Mouse (Mus musculus): ENCODE data around the gene Spred2. TPM values are rescaled to one million over a fixed set of nuclear protein-coding genes. Genes with fewer than 3 reads are reported as not detected.
"Not testable (repeated sequence)": the region's sequence is repeated elsewhere in the genome, so short reads cannot be mapped to it uniquely, and the experiment has no call there.

Spred2 gene
- polyA plus RNA-seq, 1 experiment from 2014 or later = 4.6 TPM

GRCm38 (mm10) chr11:20042106-20042505 is 117.9 kb downstream of the Spred2 start:
- no peak overlapping the region for H3K27ac ChIP-seq
- no peak overlapping the region for H3K9ac ChIP-seq
- no peak overlapping the region for H3K4me2 ChIP-seq
- no peak overlapping the region for H3K4me3 ChIP-seq
- H3K4me1 ChIP-seq (replicated peaks) = peaks cover 20% of the 10 kb centered on the region; the same call in 1 of the 2 replicates
- H3K36me3 ChIP-seq = no peaks in the 10 kb centered on the region
- no peak for ATAC-seq (replicated peaks; ENCODE audit: insufficient number of reproducible peaks, insufficient read depth, low FRiP score, low read depth)
- H3K9me3 ChIP-seq (replicated peaks) = no peaks in the 10 kb centered on the region
- WGBS = 71% methylated on average over 4 of the region's 4 CpGs
- no peaks in the 10 kb centered on the region for H3K27me3 ChIP-seq

GRCm38 (mm10) chr11:20043256-20043655 is 119.1 kb downstream of the Spred2 start:
- H3K4me3 ChIP-seq = no peak overlapping the region
- H3K27ac ChIP-seq = no peak overlapping the region
- peaks cover 20% of the 10 kb centered on the region; the same call in 1 of the 2 replicates for H3K4me1 ChIP-seq (replicated peaks)
- no peak for ATAC-seq (replicated peaks; ENCODE audit: insufficient number of reproducible peaks, insufficient read depth, low FRiP score, low read depth)
- H3K9ac ChIP-seq = no peak overlapping the region
- H3K9me3 ChIP-seq (replicated peaks) = no peaks in the 10 kb centered on the region
- H3K4me2 ChIP-seq = no peak overlapping the region
- no peaks in the 10 kb centered on the region for H3K36me3 ChIP-seq
- no peaks in the 10 kb centered on the region for H3K27me3 ChIP-seq
- 79% methylated on average over 4 of the region's 4 CpGs for WGBS

- no peak overlapping the region for H3K27ac ChIP-seq
- WGBS = 69% methylated on average over 3 of the region's 3 CpGs
- H3K4me2 ChIP-seq = no peak overlapping the region
- no peaks in the 10 kb centered on the region for H3K27me3 ChIP-seq
- peaks cover 16% of the 10 kb centered on the region; the same call in 1 of the 2 replicates for H3K4me1 ChIP-seq (replicated peaks)
- no peak overlapping the region for H3K4me3 ChIP-seq
- H3K36me3 ChIP-seq = no peaks in the 10 kb centered on the region
- no peak for ATAC-seq (replicated peaks; ENCODE audit: insufficient number of reproducible peaks, insufficient read depth, low FRiP score, low read depth)
- H3K9me3 ChIP-seq (replicated peaks) = no peaks in the 10 kb centered on the region
- H3K9ac ChIP-seq = no peak overlapping the region
These were observed 121.4 kb downstream of the Spred2 start for GRCm38 (mm10) chr11:20045586-20045985.

GRCm38 (mm10) chr11:20052814-20053536 is 128.8 kb downstream of the Spred2 start:
- WGBS = 44% methylated on average over 13 of the region's 13 CpGs
- Histone ChIP-seq H3K36me3 (peaks cover 10% of the 10 kb centered on the region; the same call in 1 of the 2 replicates), H3K4me3 (no peak overlapping the region), H3K9me3 (replicated peaks) (no peaks in the 10 kb centered on the region), H3K4me2 (no peak overlapping the region), H3K4me1 (replicated peaks) (peaks cover 8% of the 10 kb centered on the region), H3K9ac (no peak overlapping the region), H3K27me3 (no peaks in the 10 kb centered on the region), H3K27ac (peak overlapping the region; percentile 54)
- ATAC-seq (replicated peaks; ENCODE audit: insufficient number of reproducible peaks, insufficient read depth, low FRiP score, low read depth) = no peak

GRCm38 (mm10) chr11:20053951-20054350 is 129.8 kb downstream of the Spred2 start:
- Histone ChIP-seq H3K36me3 (peaks cover 15% of the 10 kb centered on the region; the same call in 1 of the 2 replicates), H3K9ac (no peak overlapping the region)
- WGBS = 80% methylated on average over 3 of the region's 3 CpGs

GRCm38 (mm10) chr11:20054617-20055016 is 130.4 kb downstream of the Spred2 start:
- 49% methylated on average over 5 of the region's 5 CpGs for WGBS
- H3K4me1 ChIP-seq (replicated peaks) = peaks cover 8% of the 10 kb centered on the region
- H3K4me3 ChIP-seq = no peak overlapping the region
- H3K27ac ChIP-seq = no peak overlapping the region
- no peak overlapping the region for H3K9ac ChIP-seq
- no peak for ATAC-seq (replicated peaks; ENCODE audit: insufficient number of reproducible peaks, insufficient read depth, low FRiP score, low read depth)
- no peaks in the 10 kb centered on the region for H3K9me3 ChIP-seq (replicated peaks)
- H3K36me3 ChIP-seq = peaks cover 22% of the 10 kb centered on the region
- no peaks in the 10 kb centered on the region for H3K27me3 ChIP-seq
- no peak overlapping the region for H3K4me2 ChIP-seq

More at GRCm38 (mm10) chr11:20053951-20054350, 129.8 kb downstream of the Spred2 start:
- no peak overlapping the region for H3K4me2 ChIP-seq
- no peak overlapping the region for H3K4me3 ChIP-seq
- peaks cover 8% of the 10 kb centered on the region for H3K4me1 ChIP-seq (replicated peaks)
- H3K27ac ChIP-seq = no peak overlapping the region
- H3K9me3 ChIP-seq (replicated peaks) = no peaks in the 10 kb centered on the region
- H3K27me3 ChIP-seq = no peaks in the 10 kb centered on the region
- no peak for ATAC-seq (replicated peaks; ENCODE audit: insufficient number of reproducible peaks, insufficient read depth, low FRiP score, low read depth)

- Histone ChIP-seq H3K27me3 (no peaks in the 10 kb centered on the region), H3K27ac (no peak overlapping the region), H3K4me2 (no peak overlapping the region), H3K9me3 (replicated peaks) (no peaks in the 10 kb centered on the region), H3K4me1 (replicated peaks) (peaks cover 8% of the 10 kb centered on the region), H3K9ac (no peak overlapping the region), H3K4me3 (no peak overlapping the region), H3K36me3 (peaks cover 30% of the 10 kb centered on the region)
- 82% methylated on average over 1 of the region's 1 CpGs for WGBS
- ATAC-seq (replicated peaks; ENCODE audit: insufficient number of reproducible peaks, insufficient read depth, low FRiP score, low read depth) = no peak
These were observed 132.0 kb downstream of the Spred2 start for GRCm38 (mm10) chr11:20056168-20056567.

- H3K4me1 ChIP-seq (replicated peaks) = peaks cover 8% of the 10 kb centered on the region
- ATAC-seq (replicated peaks; ENCODE audit: insufficient number of reproducible peaks, insufficient read depth, low FRiP score, low read depth) = no peak
- no peak overlapping the region for H3K4me2 ChIP-seq
- no peak overlapping the region for H3K4me3 ChIP-seq
- WGBS = 82% methylated on average over 2 of the region's 2 CpGs
- H3K36me3 ChIP-seq = peaks cover 35% of the 10 kb centered on the region
- H3K27me3 ChIP-seq = no peaks in the 10 kb centered on the region
- H3K9me3 ChIP-seq (replicated peaks) = no peaks in the 10 kb centered on the region
- H3K9ac ChIP-seq = no peak overlapping the region
- no peak overlapping the region for H3K27ac ChIP-seq
These were observed 133.3 kb downstream of the Spred2 start for GRCm38 (mm10) chr11:20057429-20057828.

GRCm38 (mm10) chr11:20059736-20060135 is 135.6 kb downstream of the Spred2 start:
- no peaks in the 10 kb centered on the region for H3K9me3 ChIP-seq (replicated peaks)
- H3K4me2 ChIP-seq = no peak overlapping the region
- no peak for ATAC-seq (replicated peaks; ENCODE audit: insufficient number of reproducible peaks, insufficient read depth, low FRiP score, low read depth)
- H3K9ac ChIP-seq = no peak overlapping the region
- H3K27ac ChIP-seq = no peak overlapping the region
- no peaks in the 10 kb centered on the region for H3K27me3 ChIP-seq
- peaks cover 35% of the 10 kb centered on the region for H3K36me3 ChIP-seq
- no peaks in the 10 kb centered on the region for H3K4me1 ChIP-seq (replicated peaks)
- 86% methylated on average over 3 of the region's 3 CpGs for WGBS
- H3K4me3 ChIP-seq = no peak overlapping the region

- H3K4me1 ChIP-seq (replicated peaks); ATAC-seq (replicated peaks; ENCODE audit: insufficient number of reproducible peaks, insufficient read depth, low FRiP score, low read depth); H3K9ac ChIP-seq; H3K4me2 ChIP-seq; H3K27ac ChIP-seq; H3K9me3 ChIP-seq (replicated peaks); H3K27me3 ChIP-seq; H3K4me3 ChIP-seq: not testable (repeated sequence)
- peaks cover 47% of the 10 kb centered on the region for H3K36me3 ChIP-seq
- 84% methylated on average over 9 of the region's 9 CpGs for WGBS
These were observed 138.6 kb downstream of the Spred2 start for GRCm38 (mm10) chr11:20062801-20063200.

- not testable (repeated sequence) for H3K4me2 ChIP-seq; H3K27me3 ChIP-seq; H3K27ac ChIP-seq; ATAC-seq (replicated peaks; ENCODE audit: insufficient number of reproducible peaks, insufficient read depth, low FRiP score, low read depth); H3K9me3 ChIP-seq (replicated peaks); H3K4me1 ChIP-seq (replicated peaks); H3K9ac ChIP-seq; H3K4me3 ChIP-seq
- peaks cover 39% of the 10 kb centered on the region for H3K36me3 ChIP-seq
- WGBS = 78% methylated on average over 2 of the region's 2 CpGs
These were observed 139.9 kb downstream of the Spred2 start for GRCm38 (mm10) chr11:20064086-20064485.

GRCm38 (mm10) chr11:20064926-20065325 is 140.8 kb downstream of the Spred2 start:
- H3K36me3 ChIP-seq = peaks cover 37% of the 10 kb centered on the region; the same call in 1 of the 2 replicates
- no peak overlapping the region for H3K4me2 ChIP-seq
- H3K27me3 ChIP-seq = no peaks in the 10 kb centered on the region
- ATAC-seq (replicated peaks; ENCODE audit: insufficient number of reproducible peaks, insufficient read depth, low FRiP score, low read depth) = no peak
- H3K9me3 ChIP-seq (replicated peaks) = no peaks in the 10 kb centered on the region
- no peak overlapping the region for H3K4me3 ChIP-seq
- no peak overlapping the region for H3K27ac ChIP-seq
- no peak overlapping the region for H3K9ac ChIP-seq
- WGBS = 79% methylated on average over 2 of the region's 2 CpGs
- no peaks in the 10 kb centered on the region for H3K4me1 ChIP-seq (replicated peaks)
